Mouse (Mus musculus) layer of hippocampus, adult 9-11 months (tissue): ENCODE data around the gene Isg20l2.

Experiments used
- DNase-seq: peaks from one replicate; pipeline ENCODE4 v3.0.0; 2022

The Isg20l2 gene

DNA sequence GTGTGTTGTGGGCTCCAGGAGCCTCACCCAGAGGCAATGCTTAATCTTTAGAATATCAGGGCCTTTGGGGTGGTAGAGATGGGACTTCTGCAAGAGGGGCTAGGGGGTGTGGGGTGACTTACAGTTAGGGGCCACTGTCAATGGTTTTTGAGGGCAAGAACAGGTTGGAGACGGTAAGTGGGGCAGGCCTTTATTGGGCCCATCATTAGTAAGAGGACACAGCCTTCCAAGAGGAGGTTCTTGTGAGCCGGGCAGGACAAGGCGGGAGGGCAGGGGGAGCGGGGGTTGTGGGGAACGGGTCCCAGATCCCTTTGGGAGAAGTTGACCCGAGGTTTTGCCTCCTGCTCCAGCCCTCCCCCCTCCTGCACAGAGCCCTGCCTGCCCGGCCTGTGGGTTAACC lies 16.6 kb upstream of the Isg20l2 start:
- no peak for DNase-seq

- DNase-seq = no peak
Measured at GRCm38 (mm10) chr3:87913891-87914290, 16.2 kb upstream of the Isg20l2 start.

DNA sequence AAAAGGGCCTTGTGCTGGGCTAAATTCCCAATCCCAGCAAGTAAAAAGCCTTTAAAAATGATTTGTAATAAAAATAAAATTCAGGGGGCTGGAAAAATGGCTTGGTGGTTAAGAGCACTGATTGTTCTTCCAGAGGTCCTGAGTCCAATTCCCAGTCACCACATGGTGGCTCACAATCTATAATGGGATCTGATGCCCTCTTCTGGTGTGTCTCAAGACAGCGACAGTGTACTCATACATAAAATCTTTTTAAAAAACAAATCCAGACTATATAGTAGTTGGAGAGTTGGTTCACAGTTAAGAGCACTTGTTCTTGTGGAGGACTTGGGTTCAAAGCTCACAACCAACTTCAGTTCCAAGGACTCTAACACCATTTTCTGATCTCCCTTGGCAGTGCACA lies 13.1 kb upstream of the Isg20l2 start:
- no peak for DNase-seq

DNA sequence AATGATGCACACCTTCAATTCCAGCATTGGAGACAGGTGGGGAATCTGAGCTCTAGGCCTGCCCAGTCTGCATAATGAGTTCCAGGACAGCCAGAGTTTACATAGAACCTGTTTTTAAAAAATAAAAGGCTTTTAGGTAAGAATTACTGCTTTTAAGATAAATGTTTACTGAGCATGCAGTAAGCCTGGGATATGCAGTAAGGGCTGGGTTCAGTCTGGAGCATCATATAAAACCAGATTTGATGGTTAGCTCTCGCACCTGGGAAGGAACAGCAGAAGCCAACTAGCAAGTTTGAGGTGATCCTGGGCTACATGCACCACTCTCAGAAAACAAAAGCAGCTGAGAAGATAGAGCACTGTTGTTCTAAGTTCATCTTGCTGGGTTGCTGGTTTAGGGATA lies 11.6 kb upstream of the Isg20l2 start:
- DNase-seq = no peak

DNA sequence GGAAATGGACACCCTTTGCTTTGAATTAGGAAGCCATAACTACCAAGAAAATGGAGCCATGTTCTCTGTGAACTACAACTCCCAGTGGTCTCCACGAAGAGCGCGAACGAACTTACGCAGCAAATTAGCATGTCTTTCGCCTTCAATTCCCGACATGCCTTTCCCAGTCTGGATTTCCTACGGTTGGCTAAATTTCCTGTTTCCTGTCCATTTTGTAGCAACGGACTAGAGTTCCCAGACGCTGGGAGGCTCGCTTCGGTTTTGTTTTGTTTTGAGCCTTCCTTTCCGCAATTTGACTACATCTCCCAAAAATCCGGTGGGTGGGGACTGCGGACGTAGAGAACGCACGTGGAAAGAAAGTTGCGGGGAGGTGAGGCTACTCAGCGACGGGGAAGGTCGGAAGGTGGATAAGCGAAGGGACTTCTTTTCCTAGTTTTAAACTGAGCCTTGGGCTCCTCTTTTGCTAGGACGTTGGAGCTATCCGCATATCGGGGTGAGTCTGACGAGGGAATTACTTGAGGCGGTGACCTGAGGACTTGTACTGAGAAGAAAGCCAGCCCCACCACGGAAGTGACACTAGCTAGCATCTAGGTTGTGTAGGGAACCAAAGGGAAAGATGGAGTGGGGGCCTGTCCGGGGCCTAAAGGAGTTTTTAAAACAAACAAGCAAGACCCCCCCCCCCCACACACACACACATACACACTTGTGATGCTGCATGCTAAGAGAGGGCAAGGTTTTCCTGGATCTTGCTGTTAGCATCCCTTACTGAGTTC lies 10.6 kb upstream of the Isg20l2 start, which contains the start of gene Mrpl24:
Mrpl24 (plus strand) TSS at position 171 of the 773 bp plus-strand sequence.
- peak; percentile 96 for DNase-seq

GRCm38 (mm10) chr3:87920270-87920943 lies 9.7 kb upstream of the Isg20l2 start:
- DNase-seq = no peak

- DNase-seq = no peak
Measured at GRCm38 (mm10) chr3:87924996-87925395, 5.1 kb upstream of the Isg20l2 start.

DNA sequence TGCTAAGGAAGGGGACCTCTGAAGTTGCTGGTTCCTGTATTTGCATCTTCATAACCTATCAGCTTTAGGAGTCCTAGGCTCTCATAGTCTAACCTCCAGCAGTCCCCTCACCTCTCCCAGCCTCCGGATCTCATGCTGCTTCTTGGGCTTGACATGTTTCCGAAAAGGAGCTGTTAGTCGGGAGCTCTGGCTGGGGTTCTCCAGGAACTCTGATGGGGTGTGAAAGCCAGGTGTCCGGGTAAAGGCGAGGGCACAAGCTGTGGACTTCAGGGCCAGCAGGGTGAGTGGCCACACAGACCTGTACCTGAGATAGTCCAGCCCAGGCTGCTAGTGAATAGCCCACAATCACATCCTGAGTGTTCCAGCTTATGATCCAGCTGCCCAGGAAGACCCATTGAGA lies 2.7 kb upstream of the Isg20l2 start:
- DNase-seq = no peak

GRCm38 (mm10) chr3:87929341-87930077 lies 605 bp upstream of the Isg20l2 start:
- no peak for DNase-seq

- DNase-seq = no peak
Measured at GRCm38 (mm10) chr3:87934026-87934425, 3.9 kb downstream of the Isg20l2 start.

DNA sequence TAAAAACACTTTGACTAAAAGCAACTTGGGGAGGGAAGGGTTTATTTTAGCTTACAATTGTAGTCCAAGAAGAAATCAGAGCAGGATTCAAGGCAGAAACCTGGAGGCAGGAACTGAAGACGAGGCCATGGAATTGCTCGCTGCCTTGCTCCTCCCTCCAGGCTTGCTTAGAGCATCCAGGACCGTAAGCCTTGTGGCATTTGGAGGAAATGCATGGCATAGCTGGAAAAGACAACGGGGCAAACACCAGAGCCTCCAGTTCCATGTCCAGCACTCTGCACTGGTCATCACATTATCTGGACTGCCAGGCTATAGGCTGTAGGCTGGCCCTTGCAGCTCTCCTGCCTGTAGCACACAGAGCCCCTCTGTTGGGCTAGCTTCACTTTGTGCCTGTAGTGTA lies 4.4 kb downstream of the Isg20l2 start:
- no peak for DNase-seq

DNA sequence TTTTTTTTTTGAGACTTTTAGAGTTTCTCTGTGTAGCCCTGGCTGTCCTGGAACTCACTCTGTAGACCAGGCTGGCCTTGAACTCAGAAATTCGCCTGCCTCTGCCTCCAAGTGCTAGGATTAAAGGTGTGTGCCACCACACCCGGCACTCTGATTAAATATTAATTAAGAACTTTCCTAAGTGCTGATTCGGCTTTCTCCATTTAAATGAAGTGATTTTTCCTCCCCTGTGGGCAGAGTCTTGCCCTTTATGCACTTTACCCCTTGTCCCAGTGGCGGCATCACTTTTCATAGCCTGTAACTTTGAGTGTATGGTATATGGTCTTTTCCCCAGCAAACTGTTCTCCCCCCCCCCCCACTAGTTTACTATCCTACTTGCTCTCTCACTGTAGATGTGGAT lies 5.1 kb downstream of the Isg20l2 start:
- DNase-seq = no peak

DNA sequence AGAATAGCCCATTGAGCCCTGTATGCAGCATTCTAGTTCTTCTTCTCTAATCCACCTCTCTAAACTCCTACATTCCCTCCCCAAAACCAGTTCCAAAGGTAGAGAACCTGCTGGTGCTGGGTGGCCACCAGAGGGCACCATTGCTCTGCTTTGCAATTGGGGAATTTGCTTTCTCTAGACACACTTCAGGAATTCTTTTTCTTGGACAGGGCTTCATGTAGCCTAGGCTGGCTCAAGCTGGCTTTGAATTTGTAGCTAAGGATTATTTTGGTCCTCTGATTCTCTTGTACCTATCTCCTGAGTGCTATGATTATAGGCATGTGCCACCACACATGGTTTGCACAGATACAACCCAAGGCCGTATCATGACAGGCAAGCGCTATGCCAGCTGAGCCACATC lies 5.7 kb downstream of the Isg20l2 start:
- DNase-seq = peak; percentile 50

- no peak for DNase-seq
Measured at GRCm38 (mm10) chr3:87940611-87941010, 10.5 kb downstream of the Isg20l2 start.

- DNase-seq = no peak
Measured at GRCm38 (mm10) chr3:87942471-87942870, 12.4 kb downstream of the Isg20l2 start.

- DNase-seq = no peak
Measured at GRCm38 (mm10) chr3:87943586-87943985, 13.5 kb downstream of the Isg20l2 start.

DNA sequence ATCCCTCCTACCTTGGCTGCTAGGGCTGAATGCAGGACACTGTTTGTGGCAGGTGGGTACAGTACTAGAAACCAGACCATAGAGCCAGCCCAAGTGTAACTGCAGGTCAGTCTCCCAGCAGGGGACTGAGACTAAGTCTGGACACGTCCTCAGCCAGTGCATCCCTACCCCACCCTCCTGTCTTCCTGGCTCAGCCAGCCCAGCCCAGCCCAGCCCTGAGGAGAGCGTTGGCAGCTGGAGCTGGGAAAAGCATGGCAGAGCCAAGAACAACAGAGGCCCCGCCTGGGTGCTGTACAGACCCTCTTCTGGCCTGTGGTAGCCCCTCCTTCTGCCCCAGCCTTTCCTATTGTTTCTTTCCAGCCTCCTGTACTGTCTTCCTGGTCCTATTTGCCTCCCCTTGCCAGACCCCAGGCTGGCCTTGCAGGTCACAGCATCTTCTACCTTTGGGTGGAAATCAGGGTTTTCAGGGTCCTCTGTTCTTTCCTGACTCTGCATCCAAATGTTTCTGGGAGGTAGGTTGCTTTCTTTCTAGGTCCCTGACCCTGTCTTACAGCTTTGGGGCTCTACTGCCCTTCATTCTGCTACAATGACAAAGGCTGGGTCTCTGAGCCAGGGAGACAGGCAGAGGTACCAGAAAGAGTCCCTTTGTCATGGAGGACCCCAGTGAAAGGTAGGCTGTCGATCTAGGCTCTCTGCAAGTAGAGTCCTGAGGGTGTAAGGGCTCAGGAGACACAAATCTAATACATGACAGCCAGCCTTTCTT lies 14.9 kb downstream of the Isg20l2 start:
- no peak for DNase-seq

- no peak for DNase-seq
Measured at GRCm38 (mm10) chr3:87945781-87946540, 15.8 kb downstream of the Isg20l2 start.

DNA sequence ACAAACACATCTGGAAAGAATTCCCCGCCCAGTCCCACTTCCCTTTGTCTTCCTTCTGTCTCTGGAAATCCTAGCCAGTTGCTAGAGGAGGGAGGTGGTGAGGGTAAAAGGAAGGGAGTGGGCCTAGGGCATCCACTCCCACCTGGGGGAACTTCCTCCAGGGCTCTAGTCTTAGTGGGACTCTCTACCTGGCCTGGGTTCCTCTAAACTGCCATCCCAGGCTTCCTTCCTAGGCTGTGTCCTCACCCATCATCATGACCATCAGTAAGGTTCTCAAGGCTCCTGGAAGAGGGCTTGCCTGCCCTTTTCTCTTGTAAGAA lies 16.4 kb downstream of the Isg20l2 start:
- no peak for DNase-seq

DNA sequence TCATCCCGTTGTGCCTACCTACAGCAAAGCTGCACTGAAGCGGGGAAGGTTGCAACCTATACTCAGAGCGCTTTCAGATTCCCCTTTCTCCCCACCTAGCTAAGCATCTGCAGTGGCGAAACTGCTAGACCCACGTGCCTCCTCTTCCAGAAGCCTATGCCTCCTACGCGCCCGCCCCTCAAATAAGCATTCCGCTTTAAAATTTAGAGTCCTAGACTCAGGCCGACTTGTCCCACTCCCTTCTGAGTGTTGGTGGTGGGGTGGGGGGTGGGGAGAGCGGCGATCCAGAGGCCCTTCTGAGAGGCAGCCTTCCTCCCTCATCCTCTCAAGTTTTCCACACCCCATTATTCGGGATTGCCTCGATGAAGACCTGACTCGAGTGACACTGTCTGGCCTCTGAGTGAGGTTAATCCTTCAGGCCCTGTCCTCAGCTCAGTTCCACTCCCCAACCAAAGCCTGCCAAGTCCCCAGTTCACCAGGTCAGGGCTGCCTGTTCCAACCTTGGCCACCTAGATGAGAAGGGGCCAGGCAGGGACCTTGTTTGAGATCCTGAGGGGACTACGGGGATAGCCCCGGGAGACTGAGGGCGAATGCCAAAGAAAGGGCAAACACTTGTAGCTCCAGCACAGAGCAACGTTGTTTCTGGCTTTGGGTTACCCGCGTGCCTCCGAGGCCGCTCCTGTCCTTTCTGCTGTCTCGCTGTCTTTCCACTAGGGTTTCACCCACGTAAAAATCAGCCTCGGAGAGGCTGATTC lies 17.1 kb downstream of the Isg20l2 start:
- DNase-seq = no peak

DNA sequence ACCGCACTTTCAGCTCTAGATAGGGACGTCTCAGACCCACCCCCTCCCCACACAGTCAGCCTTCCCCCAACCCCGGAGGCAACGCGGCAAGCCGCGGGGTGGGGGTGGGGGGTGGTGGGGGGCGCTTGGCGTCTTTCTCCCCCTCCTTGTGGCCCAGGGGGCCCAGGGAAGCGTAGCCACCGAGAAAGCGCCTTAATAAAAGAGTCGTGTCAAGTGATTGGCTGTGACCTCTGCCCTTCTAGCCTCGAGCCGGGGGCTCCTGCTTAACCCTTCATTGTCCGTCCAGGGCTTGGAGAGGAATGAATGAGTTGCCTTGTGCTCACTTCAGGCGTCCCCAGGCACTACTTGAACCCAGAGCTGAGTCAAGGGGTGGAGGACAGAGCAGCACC lies 17.7 kb downstream of the Isg20l2 start:
- no peak for DNase-seq
